In the genomic region with DNA sequence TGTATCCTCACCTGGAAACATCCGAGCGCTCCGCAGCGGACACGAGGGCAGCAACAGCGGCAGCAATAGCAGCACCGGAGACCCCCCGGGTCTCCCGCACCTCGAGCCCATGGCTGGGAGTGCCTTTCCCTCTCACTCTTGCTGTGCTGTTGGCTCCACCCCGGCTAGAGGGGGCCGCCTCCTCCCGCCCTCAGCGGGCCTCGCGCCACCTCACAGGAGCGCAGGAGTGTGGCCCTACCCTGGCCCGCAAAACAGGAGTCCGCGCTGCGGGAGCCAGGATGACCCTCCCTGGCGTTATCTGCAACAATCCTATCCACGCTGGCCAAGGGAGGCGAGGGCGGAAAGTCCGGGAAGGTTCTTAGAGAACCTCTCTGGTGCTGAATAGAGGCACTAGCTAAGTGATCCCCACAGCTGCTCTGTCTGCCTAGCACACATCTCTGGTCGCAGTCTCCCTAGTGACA, we compare ENCODE assay signal across 8 mouse cellular contexts. TPM values are rescaled to one million over a fixed set of nuclear protein-coding genes. Genes with fewer than 3 reads are reported as not detected.
A peak's percentile ranks its signal among the peaks of the same experiment; 100 is the strongest.
DNase-seq lines count a peak whose midpoint lies in the region; ATAC-seq and TF ChIP-seq lines count a peak whose summit lies in the region.

Adam33 (minus strand) TSS at position 411 of the 461 bp plus-strand sequence.

- H3K4me3 ChIP-seq in lung, adult 2 months (replicated peaks; ENCODE audit: extremely low read depth, low read depth, low read length) = peak within 1 kb of the TSS; percentile 25
- H3K4me3 ChIP-seq in lung, postnatal 0 days (ENCODE audit: low read depth, low read length) = peak within 1 kb of the TSS; percentile 16; the same call in 1 of the 2 replicates

- 0 out of 2 replicates have a peak, but pooled peaks cover 3% of the 10 kb centered on the region for H3K27me3 ChIP-seq in lung, postnatal 0 days (replicated peaks; ENCODE audit: insufficient read depth, low read length)

- no peak for TF ChIP-seq POLR2A in lung, adult 2 months (IDR thresholded peaks at IDR 0.05; ENCODE audit: borderline replicate concordance, extremely low read depth, low read depth, low read length)

- WGBS in lung, adult 2 months = 5% methylated on average over 22 of the region's 27 CpGs
- 4% methylated on average over 22 of the region's 27 CpGs for WGBS in lung, postnatal 0 days

- intact Hi-C loops in heart, postnatal 14 days (cut with DNase I) = no loop called here

- no peak within 1 kb of the TSS for H3K27ac ChIP-seq in lung, postnatal 0 days (ENCODE audit: low read length)

- no peaks in the 10 kb centered on the region for H3K36me3 ChIP-seq in lung, postnatal 0 days (ENCODE audit: insufficient read depth, low read length)

- no peaks in the 10 kb centered on the region; the same call in 1 of the 2 replicates for H3K4me1 ChIP-seq in lung, adult 2 months (ENCODE audit: control insufficient read depth, insufficient read depth, low read length)
- H3K4me1 ChIP-seq in lung, postnatal 0 days (ENCODE audit: insufficient read depth, low read depth, low read length) = peaks cover 4% of the 10 kb centered on the region; the same call in 1 of the 2 replicates

- TF ChIP-seq EP300 in lung, postnatal 0 days (IDR thresholded peaks at IDR 0.05) = no peak

- peak; percentile 55; the same call in 1 of the 2 replicates for ATAC-seq in lung, postnatal 0 days
- no peak; the same call in 1 of the 2 replicates for ATAC-seq in granulocyte monocyte progenitor cell, adult 5-6 weeks (replicated peaks; ENCODE audit: poor library complexity, severe bottlenecking)

- no peak for TF ChIP-seq CTCF in lung, adult 2 months (IDR thresholded peaks at IDR 0.05; ENCODE audit: insufficient read depth, low read length)
- no peak for TF ChIP-seq CTCF in lung, postnatal 0 days (IDR thresholded peaks at IDR 0.05)

- no peak for DNase-seq in lung, adult 2 months
- DNase-seq in lung, postnatal 14 days = no peak
- peak; percentile 9 for DNase-seq in embryo, embryonic 9.5 days (ENCODE audit: extremely low spot score)
- peak; percentile 37 to 45 for DNase-seq in heart, postnatal 14 days
- no peak for DNase-seq in lung, postnatal 0 days (ENCODE audit: low spot score)
- no peak for DNase-seq in natural killer cell, adult 2 months (ENCODE audit: low spot score in 2 of 2)
- DNase-seq in spleen, postnatal 10 days (ENCODE audit: low spot score in 2 of 2) = no peak

- no peak within 1 kb of the TSS for H3K9ac ChIP-seq in lung, postnatal 0 days (replicated peaks; ENCODE audit: low read depth)

- H3K4me2 ChIP-seq in lung, postnatal 0 days (replicated peaks; ENCODE audit: low read depth, low read length) = peak within 1 kb of the TSS; percentile 54

- H3K9me3 ChIP-seq in lung, postnatal 0 days (ENCODE audit: low read length) = no peaks in the 10 kb centered on the region

RNA-seq across cellular contexts. Expression of gene Adam33, which starts in this region (rescaled TPM):
- polyA plus RNA-seq in lung, adult 2 months (2012; rRNA removed) = 28.8 and 34.5 TPM in 2 replicates
- 1 to 10 TPM; 1.1 to 3.0 TPM for total RNA-seq in heart, postnatal 14 days (2021)
- polyA plus RNA-seq in lung, postnatal 0 days (2015; fragmentation: Nextera tagmentation; extraction: Ambion mirVana) = 3.2 and 3.5 TPM in 2 replicates
- total RNA-seq in granulocyte monocyte progenitor cell, adult 5-6 weeks (2014; fragmentation: Nextera tagmentation) = 1.1 TPM in 1 of 2 replicates, not detected in the other
- not detected in 2 replicates for total RNA-seq in granulocyte monocyte progenitor cell, adult 5-6 weeks (2017)

Comparison
In these comparisons a context has a peak if more than half of its experiments do, and no peak if none do; other contexts are left out.
1. DNase-seq: peak in embryo, embryonic 9.5 days (single experiment) and heart, postnatal 14 days (2 of 2); none in lung, adult 2 months (single experiment), lung, postnatal 14 days (single experiment), lung, postnatal 0 days (single experiment), natural killer cell, adult 2 months (0 of 2) and spleen, postnatal 10 days (0 of 2).